Mouse (Mus musculus): ENCODE measurements around the gene Slc22a28.

GRCm38 (mm10) chr19:8019904-8020349, 111.9 kb downstream of the Slc22a28 start:
- no peak for TF ChIP-seq CTCF (IDR thresholded peaks at IDR 0.05; ENCODE audit: control insufficient read depth, insufficient read depth, insufficient read length)
- TF ChIP-seq MAX (IDR thresholded peaks at IDR 0.05) = no peak
